Mouse (Mus musculus): ENCODE data around the gene Vta1.

Vta1 gene

GRCm38 (mm10) chr10:14705072-14706066 is at the start of gene Vta1, which contains the start of gene Nmbr:
Gene Vta1 (minus strand): TSS chr10:14705560.
Gene Nmbr (plus strand): TSS chr10:14705591.
- DNase-seq (ENCODE audit: low spot score), result peak; percentile 96

DNA sequence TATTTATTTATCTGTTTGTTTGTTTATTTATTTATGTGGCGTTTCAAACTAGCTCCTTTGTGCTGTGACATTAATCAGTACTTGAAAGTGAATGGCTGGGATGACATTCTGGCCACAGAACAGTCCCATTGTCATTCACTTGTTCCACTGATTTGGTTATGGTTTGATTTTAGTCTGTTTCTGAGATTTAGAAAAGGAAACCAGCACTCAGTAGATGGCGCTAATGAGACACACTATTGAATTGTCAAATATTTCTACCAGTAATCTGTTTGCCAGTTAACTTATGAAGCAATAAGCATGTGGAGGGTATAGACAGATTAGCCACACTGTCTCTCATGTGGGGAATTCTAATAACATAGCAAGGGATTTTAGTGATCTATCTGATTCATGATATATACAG is 28.9 kb upstream of the Vta1 start:
- peak; percentile 38 for DNase-seq (ENCODE audit: low spot score)

GRCm38 (mm10) chr10:14725671-14726070 is 20.3 kb upstream of the Vta1 start:
- DNase-seq (ENCODE audit: low spot score), result no peak

- no peak for DNase-seq (ENCODE audit: low spot score)
Observed at GRCm38 (mm10) chr10:14718114-14718513, 12.8 kb upstream of the Vta1 start, which contains the start of gene Gje1. Gene Gje1 (minus strand): TSS chr10:14718214.

DNA sequence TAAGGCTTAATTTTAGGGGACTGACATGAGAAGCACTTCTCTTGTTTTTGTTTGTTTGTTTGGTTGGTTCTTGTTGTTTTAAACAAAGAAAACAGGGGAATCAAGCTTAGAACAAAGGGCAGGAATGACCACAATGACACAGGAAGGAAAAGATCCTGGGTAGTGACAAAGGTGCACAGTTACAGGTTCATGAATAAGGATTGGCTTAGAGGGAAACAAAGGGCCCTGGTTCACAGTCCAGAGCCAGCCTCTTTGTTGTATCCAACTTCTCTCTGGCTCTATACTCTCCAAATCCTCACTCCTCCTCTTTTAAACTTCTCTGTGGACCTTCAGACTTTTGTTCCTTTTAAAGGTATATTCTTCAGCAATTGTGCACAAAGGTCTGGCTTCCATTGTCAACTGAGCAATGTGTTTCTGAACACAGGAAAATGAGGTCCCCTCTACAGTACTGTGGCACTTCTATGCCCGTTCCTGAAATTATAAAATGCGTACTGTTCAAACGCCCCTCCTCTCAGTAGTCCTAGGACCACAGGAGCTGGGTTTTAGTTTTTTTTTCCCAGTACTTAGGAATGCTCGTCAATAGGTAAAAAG is 1.4 kb downstream of the Vta1 start:
- DNase-seq (ENCODE audit: low spot score), result no peak

DNA sequence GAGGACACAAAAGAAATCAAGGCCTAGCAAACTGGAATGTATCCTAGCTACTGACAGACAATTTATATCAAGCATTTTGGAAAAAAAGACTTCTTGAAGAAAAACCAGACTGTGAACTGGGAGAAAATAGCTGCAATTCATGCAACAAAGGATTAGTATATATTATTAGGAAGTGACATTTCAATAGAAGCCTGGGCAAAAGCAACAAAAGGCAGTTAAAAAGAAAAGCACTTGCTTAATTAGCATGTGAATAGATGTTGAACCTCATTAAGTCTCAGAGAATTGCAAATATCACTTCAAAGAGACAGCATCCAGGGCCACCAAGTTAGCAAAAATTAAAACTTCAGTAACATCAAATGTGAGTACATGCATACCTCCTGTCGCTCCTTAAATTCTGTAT is 2.1 kb downstream of the Vta1 start:
- no peak for DNase-seq (ENCODE audit: low spot score)

DNA sequence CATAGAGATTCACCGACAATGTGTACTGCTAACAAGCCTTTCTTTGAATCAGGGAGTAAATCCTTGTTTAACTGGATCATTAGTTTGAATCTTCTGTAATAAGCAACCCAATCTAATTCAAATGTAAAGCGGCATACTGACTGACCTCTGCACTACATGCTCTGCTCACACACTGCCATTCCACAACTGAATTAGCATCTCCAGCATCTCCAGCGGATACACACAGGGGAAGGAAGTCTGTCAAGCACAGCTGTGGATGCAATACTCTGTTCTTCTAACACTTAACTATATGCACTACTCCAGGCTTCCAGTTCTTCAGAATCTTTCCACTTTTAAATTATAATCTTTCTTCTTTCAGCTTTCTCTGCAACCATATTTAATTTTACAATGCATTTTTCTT is 15.0 kb downstream of the Vta1 start:
- no peak for DNase-seq (ENCODE audit: low spot score)

GRCm38 (mm10) chr10:14688785-14689442 is 16.4 kb downstream of the Vta1 start:
- DNase-seq (ENCODE audit: low spot score), result no peak

- no peak for DNase-seq (ENCODE audit: low spot score)
Observed at GRCm38 (mm10) chr10:14685663-14686062, 19.7 kb downstream of the Vta1 start.

DNA sequence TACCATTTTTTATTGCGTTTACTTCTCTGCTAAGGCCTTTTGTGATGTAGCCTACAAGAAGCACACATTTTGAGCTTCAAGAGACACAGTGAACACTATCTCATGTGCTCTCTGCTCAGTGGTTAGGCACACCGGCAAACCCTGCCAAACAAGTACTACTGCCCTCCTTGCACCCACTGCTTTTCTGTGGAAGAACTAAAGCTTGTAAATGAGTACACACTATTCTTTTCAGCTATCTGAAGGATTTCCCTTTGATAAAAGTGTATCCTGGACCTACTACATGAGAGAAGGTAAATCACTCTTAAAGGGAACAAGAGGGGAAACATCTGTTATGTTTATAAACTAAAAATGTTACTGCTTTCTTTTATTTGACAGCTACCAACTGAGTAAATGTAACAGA is 39.2 kb downstream of the Vta1 start:
- no peak for DNase-seq (ENCODE audit: low spot score)

DNA sequence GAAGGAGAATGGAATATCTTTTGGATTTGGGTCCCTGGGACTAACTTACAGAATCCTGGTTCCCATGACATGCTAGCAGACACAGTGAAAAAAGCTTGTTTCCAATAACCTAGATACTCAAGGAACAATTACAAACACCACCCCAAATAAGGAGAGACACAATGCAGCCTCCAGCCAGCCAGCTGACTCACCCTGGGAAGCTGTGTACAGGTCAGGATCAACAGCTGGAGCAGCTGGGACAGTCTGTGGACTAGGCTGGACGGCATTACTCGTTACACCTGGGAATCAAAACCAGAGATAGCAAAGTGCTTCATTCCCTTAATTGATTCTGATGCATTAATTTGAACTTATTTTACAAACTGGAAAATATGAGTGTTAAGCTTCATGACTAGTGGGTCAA is 44.5 kb downstream of the Vta1 start:
- DNase-seq (ENCODE audit: low spot score), result no peak

DNA sequence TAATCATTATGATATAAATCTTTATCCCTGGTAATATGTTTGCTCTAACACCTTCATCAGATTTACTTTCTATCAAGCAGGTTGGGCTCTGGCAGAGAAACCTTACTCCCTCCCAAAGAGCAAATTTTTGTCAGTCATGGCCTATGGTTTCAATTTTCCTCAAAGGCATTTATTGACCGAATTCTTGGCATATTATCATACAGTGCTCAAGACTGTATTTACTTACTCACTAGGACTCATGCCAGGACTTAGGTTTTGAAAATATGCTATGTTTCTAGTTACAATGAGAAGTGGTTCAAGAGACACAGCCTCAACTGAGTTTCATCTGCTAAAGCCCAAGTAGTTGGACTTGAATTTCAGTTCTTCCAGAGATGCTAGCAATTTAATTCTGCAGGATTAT is 65.7 kb downstream of the Vta1 start:
- no peak for DNase-seq (ENCODE audit: low spot score)

DNA sequence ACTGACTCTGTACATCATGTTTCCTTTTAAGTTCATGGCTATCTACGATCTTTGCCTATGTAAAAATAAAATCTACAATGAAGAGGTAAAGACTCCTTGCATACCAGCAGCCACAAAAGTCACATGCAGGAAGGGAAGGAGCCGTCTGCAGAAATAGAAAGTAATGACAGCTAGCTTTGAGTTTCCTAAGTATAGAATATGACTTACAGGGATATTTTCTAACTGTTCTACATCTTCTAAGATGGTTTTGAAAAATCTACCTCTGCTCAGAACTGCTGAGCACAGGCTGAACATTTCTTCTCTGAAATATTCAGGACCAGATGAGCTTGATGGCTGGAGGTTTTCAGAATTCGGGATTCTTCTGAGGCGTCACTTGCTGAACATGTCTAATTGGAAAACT is 66.3 kb downstream of the Vta1 start:
- no peak for DNase-seq (ENCODE audit: low spot score)

- no peak for DNase-seq (ENCODE audit: low spot score)
Observed at GRCm38 (mm10) chr10:14625706-14626105, 79.7 kb downstream of the Vta1 start.

GRCm38 (mm10) chr10:14619156-14619555 is 86.2 kb downstream of the Vta1 start:
- no peak for DNase-seq (ENCODE audit: low spot score)

DNA sequence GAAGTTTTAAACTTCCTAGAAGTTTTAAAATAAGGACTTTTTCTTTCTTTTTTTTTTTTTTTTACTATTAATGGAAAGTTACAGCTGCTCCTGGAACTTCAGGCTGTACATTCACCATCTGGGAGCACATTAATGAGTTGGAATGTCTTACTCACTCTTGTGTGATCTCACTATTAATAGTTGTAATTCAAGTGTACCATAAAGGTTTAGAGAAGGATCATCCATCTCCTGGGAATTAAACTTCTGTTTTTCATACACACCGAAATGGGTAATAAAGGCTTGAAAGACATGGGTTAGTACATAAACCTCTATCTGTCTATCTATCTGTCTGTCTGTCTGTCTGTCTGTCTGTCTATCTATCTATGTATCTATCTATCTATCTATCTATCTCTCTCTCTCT is 87.1 kb downstream of the Vta1 start:
- DNase-seq (ENCODE audit: low spot score), result no peak

GRCm38 (mm10) chr10:14615441-14615840 is 89.9 kb downstream of the Vta1 start:
- DNase-seq (ENCODE audit: low spot score), result no peak

- no peak for DNase-seq (ENCODE audit: low spot score)
Observed at GRCm38 (mm10) chr10:14607597-14607996, 97.8 kb downstream of the Vta1 start.

All from testis, postnatal 10 days (tissue).